Mouse (Mus musculus): ENCODE measurements around the gene Cxcr1. TPM values are rescaled to one million over a fixed set of nuclear protein-coding genes. Genes with fewer than 3 reads are reported as not detected.

Cxcr1 gene
- polyA plus RNA-seq, 1 experiment from 2014 or later = not detected

DNA sequence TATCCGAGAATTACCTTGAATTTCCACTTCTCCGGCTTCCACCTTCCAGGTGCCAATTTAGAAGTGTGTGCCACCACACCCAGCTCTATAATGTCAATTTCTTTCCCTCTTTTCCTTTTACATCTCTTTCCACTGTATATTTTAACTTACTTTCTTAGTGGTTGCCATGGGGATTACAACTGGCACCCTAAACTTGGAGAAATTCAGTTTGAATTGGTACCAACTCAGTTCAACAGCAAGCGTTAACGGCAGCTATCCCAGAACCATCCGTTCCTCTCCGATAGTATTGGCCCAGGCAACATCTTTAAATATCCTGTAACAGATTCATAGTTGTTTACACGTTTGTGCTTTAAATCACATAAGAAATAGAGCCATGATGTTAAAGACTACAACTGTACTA lies 25.5 kb upstream of the Cxcr1 start:
- Histone ChIP-seq H3K27ac (no peak overlapping the region), H3K27me3 (no peaks in the 10 kb centered on the region), H3K4me1 (no peaks in the 10 kb centered on the region), H3K4me3 (no peak overlapping the region), H3K9me3 (replicated peaks) (no peaks in the 10 kb centered on the region), H3K9ac (no peak overlapping the region), H3K36me3 (no peaks in the 10 kb centered on the region), H3K4me2 (replicated peaks) (no peak overlapping the region)
- 88% methylated on average over 7 of the region's 7 CpGs for WGBS
- ATAC-seq (ENCODE audit: low FRiP score) = no peak

DNA sequence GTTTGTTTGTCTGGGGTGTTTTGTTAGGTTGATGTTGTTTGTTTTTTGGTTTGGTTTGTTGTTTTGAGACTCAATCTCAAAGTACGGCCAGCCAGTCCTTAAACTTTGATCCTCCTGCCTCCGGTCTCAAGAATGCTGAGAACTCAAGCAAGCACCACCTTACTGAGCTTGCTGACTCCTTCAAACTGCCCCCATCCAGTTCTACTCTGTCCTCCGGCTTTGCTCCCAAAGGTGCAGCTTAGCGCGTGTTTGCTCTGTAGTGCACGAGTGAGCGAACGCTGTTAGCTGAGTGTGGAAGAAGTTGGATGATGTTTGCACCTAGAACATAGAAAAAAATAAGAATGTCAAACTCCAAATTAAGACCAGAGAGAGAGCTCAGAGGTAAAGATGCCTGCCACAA lies 14.5 kb upstream of the Cxcr1 start:
- H3K27me3 ChIP-seq = no peaks in the 10 kb centered on the region
- 94% methylated on average over 8 of the region's 8 CpGs for WGBS
- no peaks in the 10 kb centered on the region for H3K9me3 ChIP-seq (replicated peaks)
- H3K36me3 ChIP-seq = no peaks in the 10 kb centered on the region
- no peak for ATAC-seq (ENCODE audit: low FRiP score)
- 0 out of 2 replicates have a peak, but pooled peaks cover 4% of the 10 kb centered on the region for H3K4me1 ChIP-seq
- H3K4me3 ChIP-seq = no peak overlapping the region
- H3K27ac ChIP-seq = no peak overlapping the region
- no peak overlapping the region for H3K4me2 ChIP-seq (replicated peaks)
- H3K9ac ChIP-seq = no peak overlapping the region

DNA sequence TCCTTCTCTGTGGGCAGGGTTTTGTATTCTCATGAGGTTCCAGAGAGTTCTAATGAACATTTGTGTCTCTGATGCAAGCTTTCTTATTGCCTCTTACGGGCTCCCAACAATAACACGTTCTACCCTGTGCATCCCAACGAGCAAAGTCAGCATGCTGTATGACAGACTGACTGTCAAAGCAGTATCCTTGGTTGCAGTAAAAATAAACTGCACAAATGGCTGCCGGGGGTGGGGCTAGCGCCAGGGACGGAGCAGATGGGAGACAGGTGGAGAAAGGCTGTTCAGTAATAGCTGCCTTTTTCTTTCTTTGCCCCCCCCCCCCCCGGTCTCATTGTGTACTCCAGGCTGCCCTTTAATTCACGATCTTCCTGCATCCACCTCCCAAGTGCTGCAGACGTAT lies 13.5 kb upstream of the Cxcr1 start:
- no peak overlapping the region for H3K9ac ChIP-seq
- no peak overlapping the region for H3K4me3 ChIP-seq
- no peaks in the 10 kb centered on the region for H3K9me3 ChIP-seq (replicated peaks)
- no peaks in the 10 kb centered on the region for H3K27me3 ChIP-seq
- WGBS = 60% methylated on average over 9 of the region's 9 CpGs
- H3K36me3 ChIP-seq = no peaks in the 10 kb centered on the region
- H3K4me2 ChIP-seq (replicated peaks) = no peak overlapping the region
- 0 out of 2 replicates have a peak, but pooled peaks cover 4% of the 10 kb centered on the region for H3K4me1 ChIP-seq
- peak; percentile 46; the same call in 1 of the 2 replicates for ATAC-seq (ENCODE audit: low FRiP score)
- H3K27ac ChIP-seq = no peak overlapping the region

DNA sequence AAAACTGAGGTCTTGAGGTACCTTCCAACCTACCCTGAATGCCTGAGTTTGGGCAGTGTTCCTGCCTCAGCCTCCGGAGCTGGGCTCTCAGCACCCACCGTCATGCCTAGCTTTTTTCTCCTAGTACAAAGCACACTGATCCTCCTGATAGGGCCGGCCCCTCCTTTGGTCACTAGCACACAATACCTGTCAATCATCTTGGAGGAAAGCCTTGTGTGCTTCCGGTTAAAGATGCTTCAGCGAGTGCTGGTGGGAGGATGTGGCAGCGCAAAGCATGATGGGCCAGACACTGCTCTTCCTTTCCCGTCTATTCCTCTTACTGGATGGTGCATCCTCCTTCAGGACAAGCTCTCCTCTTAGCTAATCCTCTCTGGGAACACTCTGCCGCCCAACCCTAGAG lies 12.2 kb upstream of the Cxcr1 start:
- H3K9ac ChIP-seq = no peak overlapping the region
- ATAC-seq (ENCODE audit: low FRiP score) = no peak
- H3K27me3 ChIP-seq = no peaks in the 10 kb centered on the region
- no peaks in the 10 kb centered on the region for H3K9me3 ChIP-seq (replicated peaks)
- WGBS = 65% methylated on average over 8 of the region's 8 CpGs
- no peaks in the 10 kb centered on the region for H3K36me3 ChIP-seq
- H3K4me1 ChIP-seq = 0 out of 2 replicates have a peak, but pooled peaks cover 4% of the 10 kb centered on the region
- no peak overlapping the region for H3K4me3 ChIP-seq
- H3K27ac ChIP-seq = no peak overlapping the region
- H3K4me2 ChIP-seq (replicated peaks) = no peak overlapping the region

- Histone ChIP-seq H3K9ac (no peak overlapping the region), H3K4me2 (replicated peaks) (no peak overlapping the region), H3K36me3 (no peaks in the 10 kb centered on the region), H3K27ac (no peak overlapping the region), H3K4me1 (0 out of 2 replicates have a peak, but pooled peaks cover 4% of the 10 kb centered on the region), H3K4me3 (no peak overlapping the region), H3K9me3 (replicated peaks) (no peaks in the 10 kb centered on the region), H3K27me3 (no peaks in the 10 kb centered on the region)
- WGBS = 62% methylated on average over 7 of the region's 7 CpGs
- no peak for ATAC-seq (ENCODE audit: low FRiP score)
Measured at GRCm38 (mm10) chr1:74205881-74206280, 11.4 kb upstream of the Cxcr1 start.

DNA sequence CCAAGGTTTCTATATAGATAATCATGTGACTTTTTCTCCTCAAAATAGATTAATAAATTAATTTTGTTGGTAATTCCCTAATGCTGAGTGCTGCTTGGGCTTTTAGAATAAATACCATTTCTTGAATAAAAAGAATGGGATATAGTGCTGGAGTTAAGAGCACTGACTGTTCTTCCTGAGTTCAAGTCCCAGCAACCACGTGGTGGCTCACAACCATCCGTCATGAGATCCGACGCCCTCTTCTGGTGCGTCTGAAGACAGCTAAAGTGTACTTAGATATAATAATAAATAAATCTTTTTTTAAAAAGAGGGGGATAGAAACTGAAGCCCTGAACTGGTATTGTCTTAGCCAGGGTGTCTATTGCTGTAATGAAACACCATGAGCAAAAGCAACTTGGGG lies 9.0 kb upstream of the Cxcr1 start:
- no peaks in the 10 kb centered on the region for H3K9me3 ChIP-seq (replicated peaks)
- no peaks in the 10 kb centered on the region for H3K36me3 ChIP-seq
- H3K4me1 ChIP-seq = 0 out of 2 replicates have a peak, but pooled peaks cover 4% of the 10 kb centered on the region
- no peak for ATAC-seq (ENCODE audit: low FRiP score)
- no peak overlapping the region for H3K4me2 ChIP-seq (replicated peaks)
- no peaks in the 10 kb centered on the region for H3K27me3 ChIP-seq
- 76% methylated on average over 5 of the region's 5 CpGs for WGBS
- no peak overlapping the region for H3K27ac ChIP-seq
- no peak overlapping the region for H3K4me3 ChIP-seq
- H3K9ac ChIP-seq = no peak overlapping the region

DNA sequence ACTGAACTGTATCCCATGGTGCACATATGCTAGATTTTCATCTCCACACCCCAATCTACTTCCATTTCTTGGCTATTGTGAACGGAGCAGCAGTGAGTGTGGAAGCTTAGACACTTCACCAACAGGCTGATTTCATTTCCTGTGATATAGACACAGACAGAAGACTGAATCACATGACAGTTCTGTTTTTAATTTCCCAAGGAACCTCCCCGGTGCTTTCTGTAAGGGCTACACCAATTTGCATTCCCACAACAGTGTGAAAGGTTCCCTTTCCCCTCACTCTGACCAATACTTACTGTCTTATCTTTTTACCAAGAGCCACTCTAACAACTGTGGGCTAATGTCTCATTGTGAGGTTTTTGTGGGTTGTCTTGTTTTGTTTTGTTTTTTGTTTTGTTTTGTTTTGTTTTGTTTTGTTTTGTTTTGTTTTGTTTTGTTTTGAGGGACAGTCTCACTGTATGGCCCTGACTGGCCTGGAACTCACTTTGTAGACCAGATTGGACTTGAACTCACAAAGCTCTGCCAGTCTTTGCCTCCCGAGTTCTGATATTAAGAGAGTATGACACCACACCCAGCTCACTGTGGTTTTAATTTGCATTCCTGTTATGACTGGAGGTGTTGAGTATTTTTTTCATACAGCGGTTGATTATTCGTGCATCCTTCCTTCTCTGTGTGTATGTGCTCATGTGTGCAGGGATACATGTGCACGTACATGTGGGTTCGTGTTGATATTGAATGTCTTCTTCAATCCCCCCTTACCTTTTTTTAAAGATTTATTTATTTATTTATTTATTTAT lies 6.8 kb upstream of the Cxcr1 start:
- no peak for ATAC-seq (ENCODE audit: low FRiP score)
- Histone ChIP-seq H3K9ac (no peak overlapping the region), H3K36me3 (no peaks in the 10 kb centered on the region), H3K27ac (no peak overlapping the region), H3K9me3 (replicated peaks) (no peaks in the 10 kb centered on the region), H3K4me1 (no peaks in the 10 kb centered on the region), H3K4me2 (replicated peaks) (no peak overlapping the region), H3K4me3 (no peak overlapping the region), H3K27me3 (no peaks in the 10 kb centered on the region)
- WGBS = 85% methylated on average over 7 of the region's 7 CpGs

GRCm38 (mm10) chr1:74199046-74199445 lies 4.6 kb upstream of the Cxcr1 start:
- Histone ChIP-seq H3K36me3 (no peaks in the 10 kb centered on the region), H3K4me1 (no peaks in the 10 kb centered on the region), H3K9ac (no peak overlapping the region), H3K27ac (no peak overlapping the region), H3K27me3 (no peaks in the 10 kb centered on the region), H3K4me3 (no peak overlapping the region), H3K4me2 (replicated peaks) (no peak overlapping the region), H3K9me3 (replicated peaks) (no peaks in the 10 kb centered on the region)
- WGBS = 78% methylated on average over 8 of the region's 8 CpGs
- no peak for ATAC-seq (ENCODE audit: low FRiP score)

- no peak for ATAC-seq (ENCODE audit: low FRiP score)
- no peaks in the 10 kb centered on the region for H3K27me3 ChIP-seq
- 81% methylated on average over 12 of the region's 12 CpGs for WGBS
Measured at GRCm38 (mm10) chr1:74197726-74198470, 3.5 kb upstream of the Cxcr1 start.

DNA sequence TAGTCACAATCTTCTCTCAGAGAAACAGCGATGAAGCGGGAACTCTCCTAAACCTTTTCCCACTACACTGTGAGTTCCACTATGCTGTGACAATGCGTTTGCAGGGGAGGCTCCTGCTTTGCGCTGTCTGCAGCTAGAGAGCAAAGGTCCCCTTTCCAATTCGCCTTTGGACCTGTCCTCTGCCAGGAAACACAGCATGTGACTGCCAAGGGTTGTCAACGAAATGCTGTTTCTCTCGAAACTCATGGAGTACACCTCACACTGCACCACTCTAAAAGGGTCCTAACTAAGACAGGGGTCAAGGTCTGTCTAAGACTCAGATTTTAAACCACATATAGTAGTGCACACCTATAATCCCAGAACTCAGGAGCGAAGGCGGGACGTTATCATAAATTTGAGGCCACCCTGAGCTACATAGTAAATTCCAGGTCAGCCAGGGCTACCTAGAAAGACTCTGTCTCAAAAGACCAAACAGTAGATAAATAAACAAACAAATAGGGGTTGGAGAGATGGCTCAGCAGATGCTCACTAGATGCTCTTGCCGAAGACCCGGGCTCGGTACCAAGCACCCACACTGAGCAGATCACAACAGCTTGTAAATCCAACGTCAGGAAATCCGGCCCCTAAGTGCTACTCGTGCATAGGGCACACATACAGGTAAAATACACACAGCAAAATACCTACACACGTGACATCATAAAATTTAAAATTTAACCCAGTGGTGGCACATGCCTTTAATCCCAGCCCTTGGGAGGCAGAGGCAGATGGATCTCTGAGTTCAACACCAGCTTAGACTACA lies 2.4 kb upstream of the Cxcr1 start:
- ATAC-seq (ENCODE audit: low FRiP score) = no peak
- WGBS = 83% methylated on average over 17 of the region's 17 CpGs

More at GRCm38 (mm10) chr1:74197726-74198470, 3.5 kb upstream of the Cxcr1 start:
- Histone ChIP-seq H3K9ac (no peak overlapping the region), H3K4me2 (replicated peaks) (no peak overlapping the region), H3K4me3 (no peak overlapping the region), H3K9me3 (replicated peaks) (no peaks in the 10 kb centered on the region), H3K27ac (no peak overlapping the region), H3K36me3 (no peaks in the 10 kb centered on the region), H3K4me1 (no peaks in the 10 kb centered on the region)

DNA sequence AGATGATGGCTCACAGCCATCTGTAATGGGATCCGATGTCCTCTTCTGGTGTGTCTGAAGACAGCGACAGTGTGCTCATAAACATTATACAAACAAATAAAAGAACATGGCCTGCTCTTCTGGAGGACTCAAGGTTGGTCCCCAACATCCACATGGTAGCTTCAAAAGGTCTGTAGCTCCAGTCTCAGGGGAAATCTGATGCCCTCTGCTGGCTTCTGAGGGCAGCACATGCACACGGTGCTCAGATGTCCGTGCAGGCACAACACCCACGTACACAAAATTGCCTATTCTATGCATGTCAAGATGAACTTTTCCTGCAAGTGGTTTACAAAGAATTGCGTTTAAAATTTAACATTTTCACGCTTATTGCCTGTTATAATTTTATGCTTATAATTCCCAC lies 1.5 kb upstream of the Cxcr1 start:
- no peak overlapping the region for H3K4me3 ChIP-seq
- H3K4me2 ChIP-seq (replicated peaks) = no peak overlapping the region
- H3K4me1 ChIP-seq = no peaks in the 10 kb centered on the region
- ATAC-seq (ENCODE audit: low FRiP score) = no peak
- no peaks in the 10 kb centered on the region for H3K36me3 ChIP-seq
- H3K9me3 ChIP-seq (replicated peaks) = no peaks in the 10 kb centered on the region
- H3K27me3 ChIP-seq = no peaks in the 10 kb centered on the region
- no peak overlapping the region for H3K27ac ChIP-seq
- 43% methylated on average over 7 of the region's 7 CpGs for WGBS
- no peak overlapping the region for H3K9ac ChIP-seq

More for the DNA sequence above, 2.4 kb upstream of the Cxcr1 start:
- Histone ChIP-seq H3K9ac (no peak overlapping the region), H3K4me1 (no peaks in the 10 kb centered on the region), H3K27ac (no peak overlapping the region), H3K4me2 (replicated peaks) (no peak overlapping the region), H3K9me3 (replicated peaks) (no peaks in the 10 kb centered on the region), H3K27me3 (no peaks in the 10 kb centered on the region), H3K4me3 (no peak overlapping the region), H3K36me3 (no peaks in the 10 kb centered on the region)

GRCm38 (mm10) chr1:74192711-74193110 lies 1.7 kb downstream of the Cxcr1 start:
- no peaks in the 10 kb centered on the region for H3K4me1 ChIP-seq
- H3K27ac ChIP-seq = no peak overlapping the region
- H3K4me3 ChIP-seq = no peak overlapping the region
- ATAC-seq (ENCODE audit: low FRiP score) = no peak
- no peaks in the 10 kb centered on the region for H3K9me3 ChIP-seq (replicated peaks)
- no peak overlapping the region for H3K9ac ChIP-seq
- no peaks in the 10 kb centered on the region for H3K36me3 ChIP-seq
- H3K27me3 ChIP-seq = no peaks in the 10 kb centered on the region
- WGBS = 84% methylated on average over 2 of the region's 2 CpGs
- H3K4me2 ChIP-seq (replicated peaks) = no peak overlapping the region

Measured in hindbrain, embryonic 12.5 days (tissue).